Mouse (Mus musculus) kidney, embryonic 14.5 days (tissue): ENCODE measurements around the gene Khsrp. TPM values are rescaled to one million over a fixed set of nuclear protein-coding genes. Genes with fewer than 3 reads are reported as not detected.

ENCODE experiments used
- ATAC-seq: fragments of 200-750 bp; cut with Nextera tagmentation; 2 replicates; pipeline ENCODE4 v1.8.0; 2017; ENCODE audit warnings: moderate number of reproducible peaks, mild to moderate bottlenecking, moderate TSS enrichment, moderate library complexity; ENCODE audit not compliant: low FRiP score, low TSS enrichment
- H3K27ac ChIP-seq: fragments of 300-500 bp; sonication (generic); 2 replicates; pipeline ENCODE4 v1.5.1; 2014; ENCODE audit warnings: low read depth, mild to moderate bottlenecking, low read length, moderate library complexity, mixed read lengths
- H3K27me3 ChIP-seq: fragments of 300-500 bp; sonication (generic); 2 replicates; pipeline ENCODE4 v1.6.1; 2014; ENCODE audit warnings: mild to moderate bottlenecking, low read length; ENCODE audit not compliant: control insufficient read depth, insufficient read depth
- H3K36me3 ChIP-seq: fragments of 300-500 bp; sonication (generic); 2 replicates; pipeline ENCODE4 v1.6.1; 2014; ENCODE audit warnings: low read length, mixed read lengths; ENCODE audit not compliant: control insufficient read depth, insufficient read depth
- H3K4me1 ChIP-seq: fragments of 300-500 bp; sonication (generic); 2 replicates; pipeline ENCODE4 v1.6.1; 2014; ENCODE audit warnings: low read length, mixed read lengths; ENCODE audit not compliant: control insufficient read depth, insufficient read depth
- H3K4me2 ChIP-seq: fragments of 300-500 bp; sonication (generic); replicated peaks from 2 replicates; pipeline ENCODE4 v1.6.1; 2014; ENCODE audit warnings: low read depth, mild to moderate bottlenecking, low read length
- H3K4me3 ChIP-seq: fragments of 300-500 bp; sonication (generic); 2 replicates; pipeline ENCODE4 v1.5.1; 2014; ENCODE audit warnings: mild to moderate bottlenecking, low read length
- H3K9ac ChIP-seq: fragments of 300-500 bp; sonication (generic); 2 replicates; pipeline ENCODE4 v1.6.1; 2014; ENCODE audit warnings: low read depth, mild to moderate bottlenecking, low read length, moderate library complexity
- H3K9me3 ChIP-seq: fragments of 300-500 bp; sonication (generic); 2 replicates; pipeline ENCODE4 v1.6.1; 2016; ENCODE audit warnings: low read length; ENCODE audit not compliant: control insufficient read depth
- WGBS: fragments of 180-500 bp; shearing (Covaris S2); extraction: QIAGEN DNeasy Blood & Tissue Kit; methylation state at CpG from one replicate; pipeline ENCODE4 v1.1.7; 2014; 5-methylcytosine and 5-hydroxymethylcytosine counted together
- polyA plus RNA-seq: library from polyadenylated mRNA; unstranded; fragments of >200 nt; fragmentation: Nextera tagmentation; extraction: Ambion mirVana; gene quantifications from 2 replicates; pipeline ENCODE4 v1.2.1, GENCODE M21; 2014

Khsrp gene
- polyA plus RNA-seq, 1 experiment from 2014 or later = 65.9 TPM

- Histone ChIP-seq H3K4me3 (peak overlapping the region; percentile 86), H3K27me3 (no peaks in the 10 kb centered on the region), H3K4me2 (peak overlapping the region; percentile 74), H3K9me3 (no peaks in the 10 kb centered on the region), H3K4me1 (peaks cover 12% of the 10 kb centered on the region; the same call in 1 of the 2 replicates), H3K9ac (peak overlapping the region; percentile 74; the same call in 1 of the 2 replicates), H3K36me3 (peaks cover 20% of the 10 kb centered on the region), H3K27ac (peak overlapping the region; percentile 74)
- 69% methylated on average over 13 of the region's 13 CpGs for WGBS
- no peak; the same call in 1 of the 2 replicates for ATAC-seq
Observed at GRCm38 (mm10) chr17:57012245-57012795, 19.0 kb downstream of the Khsrp start.

- peak within 1 kb of the TSS; percentile 87 for H3K9ac ChIP-seq
- peak within 1 kb of the TSS; percentile 86 for H3K4me3 ChIP-seq
- 1% methylated on average over 51 of the region's 51 CpGs for WGBS
- H3K9me3 ChIP-seq = no peaks in the 10 kb centered on the region
- H3K27ac ChIP-seq = peak within 1 kb of the TSS; percentile 74
- peak within 1 kb of the TSS; percentile 91 for H3K4me2 ChIP-seq
- peaks cover 12% of the 10 kb centered on the region; the same call in 1 of the 2 replicates for H3K4me1 ChIP-seq
- peak; percentile 94 for ATAC-seq
- peaks cover 28% of the 10 kb centered on the region for H3K36me3 ChIP-seq
- no peaks in the 10 kb centered on the region for H3K27me3 ChIP-seq
Observed at GRCm38 (mm10) chr17:57011236-57012141, 19.8 kb downstream of the Khsrp start, which contains the start of the genes Gtf2f1 and Gm17949. Gene Gtf2f1, minus strand, starts transcription at chr17:57011288. Gene Gm17949, plus strand, starts transcription at chr17:57011469.

GRCm38 (mm10) chr17:57010911-57011235 lies 20.4 kb downstream of the Khsrp start:
- 0% methylated on average over 19 of the region's 19 CpGs for WGBS
- Histone ChIP-seq H3K4me1 (peaks cover 12% of the 10 kb centered on the region; the same call in 1 of the 2 replicates), H3K4me3 (peak overlapping the region; percentile 86), H3K27me3 (no peaks in the 10 kb centered on the region), H3K27ac (peak overlapping the region; percentile 55; the same call in 1 of the 2 replicates), H3K36me3 (peaks cover 35% of the 10 kb centered on the region), H3K9ac (peak overlapping the region; percentile 87), H3K9me3 (no peaks in the 10 kb centered on the region), H3K4me2 (peak overlapping the region; percentile 91)
- peak; percentile 57 for ATAC-seq

GRCm38 (mm10) chr17:57007137-57007905 lies 24.0 kb downstream of the Khsrp start:
- Histone ChIP-seq H3K9me3 (no peaks in the 10 kb centered on the region), H3K9ac (no peak overlapping the region), H3K4me2 (no peak overlapping the region), H3K27ac (no peak overlapping the region), H3K4me1 (peaks cover 9% of the 10 kb centered on the region; the same call in 1 of the 2 replicates), H3K27me3 (no peaks in the 10 kb centered on the region), H3K36me3 (peaks cover 68% of the 10 kb centered on the region), H3K4me3 (no peak overlapping the region)
- no peak for ATAC-seq
- WGBS = 91% methylated on average over 13 of the region's 13 CpGs

GRCm38 (mm10) chr17:57003994-57004393 lies 27.3 kb downstream of the Khsrp start:
- 87% methylated on average over 7 of the region's 7 CpGs for WGBS
- ATAC-seq = no peak
- Histone ChIP-seq H3K4me3 (no peak overlapping the region), H3K27ac (no peak overlapping the region), H3K36me3 (peaks cover 74% of the 10 kb centered on the region), H3K9ac (no peak overlapping the region), H3K4me2 (no peak overlapping the region), H3K4me1 (no peaks in the 10 kb centered on the region), H3K9me3 (no peaks in the 10 kb centered on the region), H3K27me3 (no peaks in the 10 kb centered on the region)

GRCm38 (mm10) chr17:57001228-57001627 lies 30.1 kb downstream of the Khsrp start:
- Histone ChIP-seq H3K4me3 (no peak overlapping the region), H3K9ac (no peak overlapping the region), H3K36me3 (peaks cover 59% of the 10 kb centered on the region), H3K27ac (no peak overlapping the region), H3K4me1 (peaks cover 8% of the 10 kb centered on the region), H3K27me3 (no peaks in the 10 kb centered on the region), H3K4me2 (no peak overlapping the region), H3K9me3 (no peaks in the 10 kb centered on the region)
- ATAC-seq = no peak
- WGBS = 71% methylated on average over 8 of the region's 8 CpGs

- Histone ChIP-seq H3K9me3 (no peaks in the 10 kb centered on the region), H3K27ac (no peak within 1 kb of the TSS), H3K27me3 (no peaks in the 10 kb centered on the region), H3K4me3 (no peak within 1 kb of the TSS), H3K36me3 (peaks cover 59% of the 10 kb centered on the region), H3K4me1 (peaks cover 8% of the 10 kb centered on the region), H3K9ac (no peak within 1 kb of the TSS), H3K4me2 (no peak within 1 kb of the TSS)
- WGBS = 85% methylated on average over 9 of the region's 9 CpGs
- no peak for ATAC-seq
Observed at GRCm38 (mm10) chr17:56999968-57000609, 31.2 kb downstream of the Khsrp start, which contains the start of gene Pspn. Gene Pspn, minus strand, starts transcription at chr17:57000018.

- H3K9me3 ChIP-seq = no peaks in the 10 kb centered on the region
- no peak overlapping the region for H3K27ac ChIP-seq
- peaks cover 59% of the 10 kb centered on the region for H3K36me3 ChIP-seq
- no peak overlapping the region for H3K4me2 ChIP-seq
- no peaks in the 10 kb centered on the region for H3K27me3 ChIP-seq
- H3K4me3 ChIP-seq = no peak overlapping the region
- H3K4me1 ChIP-seq = peaks cover 8% of the 10 kb centered on the region
- no peak overlapping the region for H3K9ac ChIP-seq
- 90% methylated on average over 9 of the region's 9 CpGs for WGBS
- ATAC-seq = no peak
Observed at GRCm38 (mm10) chr17:56999414-56999813, 31.9 kb downstream of the Khsrp start.
